Mouse (Mus musculus) thymus, postnatal 36 days (tissue): ENCODE results near the gene Rab25.
"Not testable (repeated sequence)": the region's sequence is repeated elsewhere in the genome, so short reads cannot be mapped to it uniquely, and the experiment has no call there.

Experiments used
- DNase-seq, 2 experiments: peaks; one replicate each; pipeline ENCODE4 v3.0.0; 2022; ENCODE audit warnings: mixed read lengths in 2 of 2

The Rab25 gene

DNA sequence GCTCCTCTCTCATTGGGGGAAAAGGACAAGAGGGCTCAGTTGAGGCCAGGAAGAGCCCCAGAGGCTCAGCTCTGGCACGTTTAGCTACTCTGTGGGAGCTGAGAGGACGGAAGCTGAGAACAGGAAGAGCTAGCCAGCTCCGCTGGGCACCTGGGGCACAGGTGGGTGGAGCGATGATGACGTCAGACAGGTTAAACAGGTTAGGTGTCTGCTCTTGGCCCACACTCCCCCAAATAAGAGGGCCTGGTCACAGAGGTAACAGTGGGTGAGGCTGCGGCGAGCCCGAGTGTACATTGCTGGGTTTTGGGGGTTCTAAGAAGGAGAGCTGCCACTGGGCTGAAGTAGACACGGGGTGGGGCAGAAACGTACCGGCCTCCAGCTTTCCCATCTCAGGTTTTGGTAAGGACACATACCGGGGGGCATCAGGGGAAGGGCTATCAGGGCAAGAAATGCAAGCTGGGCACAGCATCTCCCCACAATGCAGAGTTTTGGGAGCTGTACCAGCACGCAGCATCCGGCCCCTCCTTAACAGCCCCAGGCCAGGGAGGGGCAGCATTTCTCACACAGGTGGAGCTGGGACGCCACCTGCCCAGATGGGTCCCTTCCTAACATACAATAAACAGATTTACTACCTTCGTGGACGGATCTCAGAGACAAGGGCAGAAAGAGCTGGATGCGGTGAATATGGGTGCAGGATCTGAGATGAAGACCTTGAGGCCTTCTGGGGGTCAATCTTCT, at the start of gene Rab25:
Gene Rab25 (minus strand): TSS at position 121 of the 738 bp plus-strand sequence.
- DNase-seq, result no peak

DNA sequence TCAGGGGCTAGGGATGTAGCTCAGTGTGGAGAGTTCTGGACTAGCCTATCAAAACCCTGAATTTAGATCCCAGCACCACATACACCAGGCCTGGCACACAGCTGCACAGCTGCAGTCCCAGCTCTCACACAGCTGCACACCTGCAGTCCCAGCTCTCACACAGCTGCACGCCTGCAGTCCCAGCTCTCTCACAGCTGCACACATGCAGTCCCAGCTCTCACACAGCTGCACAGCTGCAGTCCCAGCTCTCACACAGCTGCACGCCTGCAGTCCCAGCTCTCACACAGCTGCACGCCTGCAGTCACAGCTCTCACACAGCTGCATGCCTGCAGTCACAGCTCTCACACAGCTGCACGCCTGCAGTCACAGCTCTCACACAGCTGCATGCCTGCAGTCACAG, 48.4 kb upstream of the Rab25 start:
- DNase-seq, result not testable (repeated sequence)

DNA sequence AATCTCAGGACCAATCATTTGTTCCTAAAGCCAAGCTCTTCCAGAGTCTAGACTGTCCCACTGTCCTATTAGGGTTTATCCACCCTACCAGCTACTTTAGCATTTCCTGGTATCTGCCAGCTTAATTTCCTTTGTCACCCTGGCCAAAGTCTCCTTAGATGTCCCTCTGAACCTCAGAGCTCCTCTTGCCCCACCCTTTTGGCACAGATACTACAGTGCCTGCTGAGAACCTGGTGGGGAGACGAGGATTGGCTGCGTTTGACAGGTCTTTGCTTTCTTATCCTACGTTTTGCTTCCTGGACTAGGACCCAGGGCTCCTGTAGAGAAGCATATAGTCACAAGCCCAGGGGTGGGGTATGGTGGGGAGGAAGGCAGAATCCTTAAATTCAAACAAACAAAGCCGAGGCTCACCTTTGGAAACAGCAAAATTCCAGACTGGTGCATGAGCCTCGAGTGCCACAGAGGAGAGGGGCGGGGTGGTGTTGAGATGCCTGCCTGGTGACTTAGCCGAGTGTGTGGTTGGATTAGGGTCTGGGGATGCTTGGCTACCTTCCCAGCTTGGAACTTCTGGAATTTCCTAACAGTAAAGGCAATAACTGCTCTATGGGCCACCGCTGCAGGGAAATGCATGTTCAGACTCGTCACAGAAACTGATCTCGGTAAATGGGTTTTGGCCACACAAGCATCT, 45.9 kb upstream of the Rab25 start:
- DNase-seq, result no peak

GRCm38 (mm10) chr3:88592942-88593576, 45.0 kb upstream of the Rab25 start:
- peak; percentile 40 to 58 for DNase-seq

DNA sequence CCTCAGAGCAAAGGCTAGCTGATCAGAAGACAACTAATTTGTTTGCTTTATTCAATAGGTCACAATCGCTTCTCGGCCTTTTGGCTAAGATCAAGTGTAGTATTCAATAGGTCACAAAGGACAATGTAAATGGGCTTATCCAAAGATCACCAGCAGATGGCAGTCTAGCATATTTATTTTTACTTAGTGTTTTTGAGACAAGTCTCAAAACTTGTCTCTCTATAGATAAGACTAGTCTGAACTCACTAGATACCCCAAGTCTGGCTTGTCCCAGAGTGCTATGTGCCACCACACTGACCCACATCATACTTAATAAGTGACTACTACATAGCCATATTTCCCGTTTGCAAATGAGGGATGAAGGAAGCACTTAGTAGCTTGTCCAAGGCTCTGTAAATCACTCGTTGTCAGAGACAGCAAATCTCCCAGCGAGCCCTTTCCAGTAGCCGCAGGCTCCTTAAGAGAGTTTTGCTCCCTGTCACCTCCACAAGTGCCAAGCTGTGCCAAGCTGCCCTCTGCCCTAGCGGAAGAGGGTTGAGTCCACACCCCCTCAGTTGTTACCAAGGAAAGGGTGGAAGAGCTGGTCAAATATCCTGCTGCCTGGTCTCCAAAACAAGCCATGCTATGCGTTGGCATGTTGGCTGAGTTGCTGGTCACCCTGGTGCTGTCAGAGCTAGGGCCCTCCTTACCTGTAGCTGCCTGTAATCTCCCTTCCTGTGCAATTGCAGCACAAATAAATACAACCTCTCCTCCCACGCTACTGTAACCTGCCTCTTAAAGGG, 44.0 kb upstream of the Rab25 start:
- DNase-seq, result peak; percentile 29 to 31

GRCm38 (mm10) chr3:88591044-88591443, 42.9 kb upstream of the Rab25 start:
- no peak for DNase-seq

GRCm38 (mm10) chr3:88590246-88590645, 42.1 kb upstream of the Rab25 start:
- no peak for DNase-seq

GRCm38 (mm10) chr3:88586640-88587039, 38.5 kb upstream of the Rab25 start:
- no peak for DNase-seq

DNA sequence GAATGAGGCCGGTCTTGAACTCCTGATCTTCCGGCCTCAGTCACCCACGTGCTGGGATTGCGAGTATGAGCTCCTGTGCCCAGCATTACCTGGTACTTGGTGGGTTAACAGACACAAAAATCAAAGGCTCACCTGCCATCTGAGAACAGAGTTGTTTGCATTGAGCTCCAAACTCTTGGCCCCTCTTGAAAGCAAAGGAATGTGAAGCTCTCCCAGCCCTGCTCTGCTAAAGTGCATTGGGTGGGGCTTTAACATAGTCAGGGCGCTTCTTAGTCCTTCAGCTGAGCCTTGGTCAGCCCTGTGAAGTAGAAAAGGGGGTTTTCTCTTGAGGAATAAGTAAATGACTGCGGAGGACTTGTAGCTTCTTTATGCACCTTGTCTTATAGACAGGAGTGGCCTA, 37.7 kb upstream of the Rab25 start:
- no peak for DNase-seq

DNA sequence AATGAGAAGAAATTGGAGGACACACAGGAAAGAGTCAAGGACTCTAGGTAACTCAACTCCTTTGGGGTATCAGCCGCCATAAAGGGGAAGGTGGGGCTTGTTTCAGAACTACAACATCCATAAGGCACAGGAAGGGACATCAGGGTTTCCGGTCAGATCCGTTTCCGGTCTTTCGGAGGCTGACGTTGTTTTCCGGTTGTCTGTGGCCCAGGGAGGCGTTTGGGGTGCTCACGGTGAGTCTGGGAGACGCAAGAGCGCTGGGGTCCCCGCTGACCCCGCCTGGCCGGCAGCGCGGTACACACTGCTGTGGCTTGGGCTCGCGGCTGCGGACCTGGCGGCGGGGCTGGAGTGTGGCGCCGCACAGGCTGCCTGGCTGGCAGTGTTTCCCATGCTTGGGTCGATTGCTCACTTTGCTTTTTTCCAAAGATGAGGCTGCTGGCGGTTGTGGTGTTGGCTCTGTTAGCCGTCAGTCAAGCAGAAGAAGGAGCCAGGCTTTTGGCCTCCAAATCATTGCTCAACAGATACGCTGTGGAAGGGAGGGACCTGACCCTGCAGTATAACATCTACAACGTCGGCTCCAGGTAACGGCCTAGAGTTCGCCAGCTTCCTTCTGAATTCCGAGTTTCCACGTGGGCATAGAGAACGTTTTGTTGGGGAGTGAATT, 31.5 kb upstream of the Rab25 start:
- DNase-seq, result peak; percentile 65 to 70

DNA sequence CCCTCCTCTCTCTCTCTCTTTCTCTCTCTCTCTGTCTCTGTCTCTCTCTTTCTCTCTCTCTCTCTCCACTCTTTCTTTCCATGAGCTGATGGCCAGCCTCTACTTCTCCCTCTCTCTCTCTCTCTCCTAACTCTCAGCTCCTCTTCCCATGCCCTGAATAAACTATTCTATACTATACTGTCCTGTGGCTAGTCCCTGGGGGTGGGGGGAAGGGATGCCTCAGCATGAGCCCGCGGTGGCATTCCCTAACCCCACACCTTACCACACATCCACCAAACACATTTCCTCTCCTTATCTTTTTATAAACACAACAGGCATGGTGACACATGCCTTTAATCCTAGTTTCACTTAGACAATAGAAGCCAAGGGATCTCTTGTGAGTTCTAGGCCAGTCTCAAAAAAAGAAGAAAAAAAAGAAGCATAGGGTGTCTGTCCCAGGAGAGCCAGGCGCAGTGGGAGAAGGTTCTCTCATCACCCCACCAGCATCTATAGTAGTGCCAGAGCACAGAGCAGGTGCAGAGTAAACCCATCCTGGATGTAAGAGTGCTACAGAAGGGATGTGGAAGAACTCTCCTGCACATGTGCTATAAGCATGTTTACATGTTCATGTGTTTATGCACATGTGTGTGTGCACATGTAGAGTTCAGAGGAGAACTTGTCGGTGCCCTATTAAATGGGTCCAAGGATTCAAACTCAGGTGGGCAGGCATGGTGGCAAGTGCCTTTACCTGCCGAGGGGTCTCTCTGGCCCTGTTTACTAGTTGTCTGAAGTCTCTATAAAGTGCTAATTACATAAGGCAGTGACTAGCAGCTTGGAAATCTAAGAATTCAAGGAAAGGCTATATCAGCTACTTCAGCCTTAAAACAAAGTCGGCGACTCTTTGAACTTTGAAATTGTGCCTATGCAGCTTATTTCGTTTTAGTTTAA, 30.7 kb upstream of the Rab25 start:
- no peak for DNase-seq

DNA sequence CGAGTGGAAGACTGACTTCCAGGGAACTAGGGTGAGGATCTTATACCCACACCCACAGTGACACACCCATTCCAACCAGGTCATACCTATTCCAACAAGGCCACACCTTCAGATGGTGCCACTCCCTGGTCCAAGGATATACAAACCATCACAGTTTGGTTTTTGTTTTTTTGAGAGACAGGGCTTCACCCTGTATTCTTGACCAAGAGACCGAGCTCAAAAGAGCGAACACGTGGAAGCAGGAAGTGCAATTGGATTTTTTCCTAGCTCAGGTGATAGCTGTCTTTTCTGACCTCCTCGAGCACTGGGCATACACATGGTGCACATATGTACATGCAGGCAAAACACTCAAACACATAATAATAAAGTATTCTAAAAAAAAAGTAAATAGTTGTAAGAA, 29.7 kb upstream of the Rab25 start:
- DNase-seq, result not testable (repeated sequence)

- no peak for DNase-seq
These were observed 27.4 kb upstream of the Rab25 start, which contains the start of gene Ssr2 for GRCm38 (mm10) chr3:88575540-88575939. Gene Ssr2, plus strand, starts transcription at chr3:88575876.

DNA sequence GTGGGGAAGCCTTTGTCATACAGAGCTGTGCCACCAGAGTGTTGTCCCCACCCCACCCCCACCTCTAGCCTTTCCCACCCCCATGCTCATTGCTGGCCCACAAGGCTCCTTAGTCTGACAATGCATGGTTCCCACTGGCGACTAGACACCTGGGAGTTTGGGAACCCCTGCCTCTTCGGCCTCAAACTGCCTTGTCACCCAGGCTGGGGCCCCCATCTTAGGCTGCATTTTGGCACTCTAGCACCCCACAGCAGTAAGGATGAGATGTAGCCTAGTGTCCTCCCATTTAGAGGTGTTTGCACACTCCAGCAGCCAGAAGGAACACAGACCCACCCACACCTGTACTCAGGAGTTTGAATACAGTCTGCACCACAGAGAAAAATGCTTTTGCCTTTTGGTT, 25.7 kb upstream of the Rab25 start:
- no peak for DNase-seq

DNA sequence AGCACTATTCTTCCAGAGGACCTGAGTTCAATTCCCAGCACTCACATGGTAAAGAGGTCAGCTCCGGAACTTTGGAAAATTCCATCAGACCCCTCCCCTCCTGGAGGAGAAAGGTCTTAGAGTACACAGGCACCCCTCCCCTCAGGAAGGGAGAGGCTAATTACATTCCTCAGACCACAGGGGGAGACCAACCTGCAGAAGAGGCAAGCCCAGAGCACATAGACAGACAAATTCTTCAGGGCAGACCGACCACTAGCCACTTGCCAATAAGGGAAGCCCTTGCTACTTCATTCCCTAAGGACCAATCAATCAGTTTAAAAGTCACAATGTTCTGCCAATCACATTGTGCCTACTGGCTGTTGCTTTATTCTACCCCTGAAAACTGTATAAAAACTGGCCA, 24.7 kb upstream of the Rab25 start:
- no peak for DNase-seq

DNA sequence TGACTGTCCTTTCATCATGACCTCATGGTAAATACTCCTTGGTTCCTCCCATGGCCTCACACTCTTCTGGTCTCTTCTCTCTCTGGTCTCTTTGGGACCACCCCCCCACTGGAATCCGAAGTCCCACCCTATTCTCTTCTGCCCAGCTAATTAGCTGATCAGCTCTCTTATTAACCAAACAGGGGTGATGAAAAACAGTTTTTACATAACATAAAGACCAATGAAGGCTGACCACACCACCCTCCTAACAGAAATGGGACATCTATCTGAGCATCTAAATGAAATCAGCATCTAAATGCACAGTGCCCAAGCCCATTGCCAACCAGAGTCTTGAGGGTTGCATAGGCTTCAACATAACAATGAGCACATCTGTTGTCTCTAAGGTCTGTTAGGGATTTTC, 23.8 kb upstream of the Rab25 start:
- no peak for DNase-seq

- DNase-seq, result no peak
These were observed 22.2 kb upstream of the Rab25 start for GRCm38 (mm10) chr3:88570341-88570740.

- DNase-seq, result no peak
These were observed 21.6 kb upstream of the Rab25 start for GRCm38 (mm10) chr3:88569694-88570093.

DNA sequence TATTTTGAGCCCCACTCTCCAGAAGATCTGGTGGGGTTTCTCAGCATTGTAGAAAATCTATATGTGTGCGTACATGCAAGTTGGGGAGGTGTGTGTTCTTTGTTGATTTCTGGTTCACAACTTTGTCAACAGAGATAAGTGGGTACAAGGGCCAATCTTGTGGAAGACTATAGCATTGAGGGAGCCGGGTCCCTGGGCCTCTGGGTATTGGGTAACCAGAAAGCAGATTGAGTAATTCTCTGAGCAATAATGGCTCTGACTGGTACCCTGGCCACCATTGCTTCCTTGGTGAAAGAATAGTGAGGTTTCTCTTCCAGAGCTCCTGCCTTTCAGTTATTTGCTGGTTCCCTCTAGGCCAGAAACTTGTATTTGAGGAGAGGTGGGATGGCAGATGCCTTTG, 21.0 kb upstream of the Rab25 start:
- DNase-seq, result no peak

GRCm38 (mm10) chr3:88568615-88569014, 20.5 kb upstream of the Rab25 start:
- no peak for DNase-seq

DNA sequence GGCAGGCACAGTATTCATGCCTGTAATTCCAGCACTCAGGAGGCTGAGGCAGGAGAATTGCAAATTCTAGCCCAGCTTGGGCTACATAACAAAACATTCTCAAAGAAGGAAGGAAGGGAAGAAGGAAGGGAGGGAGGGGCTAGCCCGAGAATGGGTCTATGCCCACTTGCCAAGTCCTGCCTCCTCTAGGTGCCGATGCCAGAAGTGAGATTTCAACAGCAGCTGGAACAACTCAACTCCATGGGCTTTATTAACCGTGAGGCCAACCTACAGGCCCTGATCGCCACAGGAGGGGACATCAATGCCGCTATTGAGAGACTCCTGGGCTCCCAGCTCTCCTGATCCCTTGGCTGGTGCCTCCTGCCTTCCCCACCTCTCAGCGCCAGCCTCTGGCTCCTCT, 19.8 kb upstream of the Rab25 start:
- no peak for DNase-seq
